Mouse (Mus musculus): Measurements from ENCODE around the gene Hfm1. TPM values are rescaled to one million over a fixed set of nuclear protein-coding genes. Genes with fewer than 3 reads are reported as not detected.
A peak's percentile ranks its signal among the peaks of the same experiment; 100 is the strongest.

The Hfm1 gene
- polyA plus RNA-seq, 1 experiment from 2014 or later = 0.30 TPM

- no peaks in the 10 kb centered on the region for H3K36me3 ChIP-seq (ENCODE audit: control insufficient read depth, insufficient read depth)
- H3K27me3 ChIP-seq (ENCODE audit: control insufficient read depth, insufficient read depth, low read length) = no peaks in the 10 kb centered on the region
- H3K9me3 ChIP-seq (replicated peaks; ENCODE audit: control insufficient read depth, low read length) = no peaks in the 10 kb centered on the region
- peak overlapping the region; percentile 74; the same call in 1 of the 2 replicates for H3K4me2 ChIP-seq (ENCODE audit: low read depth, low read length)
- no peak overlapping the region for H3K9ac ChIP-seq (ENCODE audit: low read length)
- H3K4me1 ChIP-seq (ENCODE audit: control insufficient read depth, insufficient read depth, low read length) = peaks cover 15% of the 10 kb centered on the region
- WGBS = 19% methylated on average over 9 of the region's 9 CpGs
- ATAC-seq (replicated peaks; ENCODE audit: extremely low read depth, insufficient read depth, low FRiP score) = no peak
- H3K4me3 ChIP-seq (ENCODE audit: low read length) = no peak overlapping the region
- H3K27ac ChIP-seq (ENCODE audit: low read length) = no peak overlapping the region
These were observed 124.8 kb downstream of the Hfm1 start for GRCm38 (mm10) chr5:106801215-106801863.

GRCm38 (mm10) chr5:106797896-106798295, 128.2 kb downstream of the Hfm1 start:
- Histone ChIP-seq H3K9me3 (replicated peaks; ENCODE audit: control insufficient read depth, low read length) (no peaks in the 10 kb centered on the region), H3K27ac (ENCODE audit: low read length) (no peak overlapping the region), H3K4me1 (ENCODE audit: control insufficient read depth, insufficient read depth, low read length) (peaks cover 7% of the 10 kb centered on the region; the same call in 1 of the 2 replicates), H3K4me2 (ENCODE audit: low read depth, low read length) (no peak overlapping the region), H3K9ac (ENCODE audit: low read length) (no peak overlapping the region), H3K4me3 (ENCODE audit: low read length) (no peak overlapping the region), H3K27me3 (ENCODE audit: control insufficient read depth, insufficient read depth, low read length) (no peaks in the 10 kb centered on the region), H3K36me3 (ENCODE audit: control insufficient read depth, insufficient read depth) (no peaks in the 10 kb centered on the region)
- 80% methylated on average over 5 of the region's 5 CpGs for WGBS
- no peak for ATAC-seq (replicated peaks; ENCODE audit: extremely low read depth, insufficient read depth, low FRiP score)

GRCm38 (mm10) chr5:106791241-106791572, 134.9 kb downstream of the Hfm1 start:
- H3K36me3 ChIP-seq (ENCODE audit: control insufficient read depth, insufficient read depth) = no peaks in the 10 kb centered on the region
- no peak overlapping the region for H3K4me3 ChIP-seq (ENCODE audit: low read length)
- H3K9ac ChIP-seq (ENCODE audit: low read length) = no peak overlapping the region
- no peaks in the 10 kb centered on the region for H3K4me1 ChIP-seq (ENCODE audit: control insufficient read depth, insufficient read depth, low read length)
- H3K9me3 ChIP-seq (replicated peaks; ENCODE audit: control insufficient read depth, low read length) = no peaks in the 10 kb centered on the region
- H3K4me2 ChIP-seq (ENCODE audit: low read depth, low read length) = no peak overlapping the region
- no peak overlapping the region for H3K27ac ChIP-seq (ENCODE audit: low read length)
- H3K27me3 ChIP-seq (ENCODE audit: control insufficient read depth, insufficient read depth, low read length) = 0 out of 2 replicates have a peak, but pooled peaks cover 2% of the 10 kb centered on the region
- 11% methylated on average over 6 of the region's 6 CpGs for WGBS
- peak; percentile 76 for ATAC-seq (replicated peaks; ENCODE audit: extremely low read depth, insufficient read depth, low FRiP score)

GRCm38 (mm10) chr5:106790496-106791240, 135.5 kb downstream of the Hfm1 start:
- Histone ChIP-seq H3K27ac (ENCODE audit: low read length) (no peak overlapping the region), H3K4me1 (ENCODE audit: control insufficient read depth, insufficient read depth, low read length) (no peaks in the 10 kb centered on the region), H3K9me3 (replicated peaks; ENCODE audit: control insufficient read depth, low read length) (no peaks in the 10 kb centered on the region), H3K4me2 (ENCODE audit: low read depth, low read length) (no peak overlapping the region), H3K9ac (ENCODE audit: low read length) (no peak overlapping the region), H3K27me3 (ENCODE audit: control insufficient read depth, insufficient read depth, low read length) (0 out of 2 replicates have a peak, but pooled peaks cover 2% of the 10 kb centered on the region), H3K36me3 (ENCODE audit: control insufficient read depth, insufficient read depth) (no peaks in the 10 kb centered on the region), H3K4me3 (ENCODE audit: low read length) (no peak overlapping the region)
- no peak for ATAC-seq (replicated peaks; ENCODE audit: extremely low read depth, insufficient read depth, low FRiP score)
- 34% methylated on average over 5 of the region's 5 CpGs for WGBS

Small RNA genes lying within 50 kb of the gene (microRNA-seq; reads per million reads assigned to microRNA genes)
- not detected for gene Gm27527

Other genes starting within 250 kb of the Hfm1 start
- 35.8 and 40.2 TPM in 2 replicates for gene Zfp644, start 229.0 kb downstream of the Hfm1 start, polyA plus RNA-seq (2015; fragmentation: Nextera tagmentation; extraction: Ambion mirVana)
- gene Cdc7, start 38.0 kb upstream of the Hfm1 start, polyA plus RNA-seq (2015; fragmentation: Nextera tagmentation; extraction: Ambion mirVana) = 24.1 and 29.2 TPM in 2 replicates

Data from heart, embryonic 16.5 days (tissue).